Mouse (Mus musculus): ENCODE results near the gene Glipr1l2. TPM values are rescaled to one million over a fixed set of nuclear protein-coding genes. Genes with fewer than 3 reads are reported as not detected.
A peak's percentile ranks its signal among the peaks of the same experiment; 100 is the strongest.
"Not testable (repeated sequence)": the region's sequence is repeated elsewhere in the genome, so short reads cannot be mapped to it uniquely, and the experiment has no call there.

The Glipr1l2 gene
- not detected in 2 replicates for polyA plus RNA-seq (2014; fragmentation: Nextera tagmentation; extraction: Ambion mirVana)

GRCm38 (mm10) chr10:112083157-112083556, at the start of gene Glipr1l2:
Gene Glipr1l2 (plus strand): TSS chr10:112083354.
- WGBS, result 91% methylated on average over 14 of the region's 14 CpGs
- no peak within 1 kb of the TSS for H3K4me2 ChIP-seq (replicated peaks; ENCODE audit: low read depth, low read length)
- no peaks in the 10 kb centered on the region for H3K9me3 ChIP-seq (ENCODE audit: control insufficient read depth, low read length)
- H3K27ac ChIP-seq (ENCODE audit: low read depth, low read length), result no peak within 1 kb of the TSS
- H3K36me3 ChIP-seq (ENCODE audit: control insufficient read depth, insufficient read depth, low read length), result no peaks in the 10 kb centered on the region
- no peaks in the 10 kb centered on the region for H3K27me3 ChIP-seq (ENCODE audit: control insufficient read depth, insufficient read depth, low read length)
- DNase-seq (ENCODE audit: low spot score) (no peak), ATAC-seq (ENCODE audit: low FRiP score) (no peak)
- H3K4me1 ChIP-seq (replicated peaks; ENCODE audit: control insufficient read depth, insufficient read depth, low read length), result no peaks in the 10 kb centered on the region
- H3K4me3 ChIP-seq (ENCODE audit: low read depth, low read length), result no peak within 1 kb of the TSS
- H3K9ac ChIP-seq (ENCODE audit: low read depth, low read length), result no peak within 1 kb of the TSS

DNA sequence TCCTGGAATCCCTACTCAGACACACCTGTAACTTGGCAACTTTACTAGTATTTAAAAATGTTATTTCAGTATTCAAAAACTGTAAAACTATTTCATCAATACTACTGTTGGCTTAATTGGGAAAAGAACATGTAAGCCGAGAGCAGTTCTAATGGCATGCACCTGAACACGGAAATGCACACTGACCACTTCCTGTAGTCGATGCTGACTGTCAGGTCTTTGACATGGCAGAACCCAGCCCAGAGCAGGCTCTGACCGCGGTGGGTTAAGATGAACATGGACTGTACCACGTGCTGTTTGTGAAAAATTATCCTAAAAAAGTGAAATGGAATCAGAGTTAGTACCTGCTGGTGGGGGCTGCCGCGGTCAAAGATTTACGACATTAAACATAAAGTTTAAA, 39.6 kb upstream of the Glipr1l2 start:
- not testable (repeated sequence) for H3K27me3 ChIP-seq (ENCODE audit: control insufficient read depth, insufficient read depth, low read length); H3K4me1 ChIP-seq (replicated peaks; ENCODE audit: control insufficient read depth, insufficient read depth, low read length); DNase-seq (ENCODE audit: low spot score); H3K4me3 ChIP-seq (ENCODE audit: low read depth, low read length); H3K9ac ChIP-seq (ENCODE audit: low read depth, low read length); H3K9me3 ChIP-seq (ENCODE audit: control insufficient read depth, low read length); H3K36me3 ChIP-seq (ENCODE audit: control insufficient read depth, insufficient read depth, low read length); ATAC-seq (ENCODE audit: low FRiP score); H3K27ac ChIP-seq (ENCODE audit: low read depth, low read length); H3K4me2 ChIP-seq (replicated peaks; ENCODE audit: low read depth, low read length)
- WGBS, result 78% methylated on average over 9 of the region's 9 CpGs

GRCm38 (mm10) chr10:112044283-112044682, 38.9 kb upstream of the Glipr1l2 start:
- H3K27ac ChIP-seq (ENCODE audit: low read depth, low read length); H3K9ac ChIP-seq (ENCODE audit: low read depth, low read length); H3K36me3 ChIP-seq (ENCODE audit: control insufficient read depth, insufficient read depth, low read length); DNase-seq (ENCODE audit: low spot score); H3K4me1 ChIP-seq (replicated peaks; ENCODE audit: control insufficient read depth, insufficient read depth, low read length); ATAC-seq (ENCODE audit: low FRiP score); H3K27me3 ChIP-seq (ENCODE audit: control insufficient read depth, insufficient read depth, low read length); H3K4me2 ChIP-seq (replicated peaks; ENCODE audit: low read depth, low read length); H3K9me3 ChIP-seq (ENCODE audit: control insufficient read depth, low read length); H3K4me3 ChIP-seq (ENCODE audit: low read depth, low read length): not testable (repeated sequence)
- 58% methylated on average over 14 of the region's 14 CpGs for WGBS

- Histone ChIP-seq H3K27ac (ENCODE audit: low read depth, low read length) (no peak overlapping the region), H3K4me1 (replicated peaks; ENCODE audit: control insufficient read depth, insufficient read depth, low read length) (no peaks in the 10 kb centered on the region), H3K9me3 (ENCODE audit: control insufficient read depth, low read length) (no peaks in the 10 kb centered on the region), H3K36me3 (ENCODE audit: control insufficient read depth, insufficient read depth, low read length) (no peaks in the 10 kb centered on the region), H3K27me3 (ENCODE audit: control insufficient read depth, insufficient read depth, low read length) (no peaks in the 10 kb centered on the region), H3K4me2 (replicated peaks; ENCODE audit: low read depth, low read length) (no peak overlapping the region), H3K4me3 (ENCODE audit: low read depth, low read length) (no peak overlapping the region), H3K9ac (ENCODE audit: low read depth, low read length) (no peak overlapping the region)
- DNase-seq (ENCODE audit: low spot score) (no peak), ATAC-seq (ENCODE audit: low FRiP score) (no peak)
Measured at GRCm38 (mm10) chr10:112051220-112051619, 31.9 kb upstream of the Glipr1l2 start.

- peak; percentile 23 for DNase-seq (ENCODE audit: low spot score)
- H3K4me1 ChIP-seq (replicated peaks; ENCODE audit: control insufficient read depth, insufficient read depth, low read length); H3K27ac ChIP-seq (ENCODE audit: low read depth, low read length); H3K9me3 ChIP-seq (ENCODE audit: control insufficient read depth, low read length); H3K27me3 ChIP-seq (ENCODE audit: control insufficient read depth, insufficient read depth, low read length); ATAC-seq (ENCODE audit: low FRiP score); H3K9ac ChIP-seq (ENCODE audit: low read depth, low read length); H3K36me3 ChIP-seq (ENCODE audit: control insufficient read depth, insufficient read depth, low read length); H3K4me3 ChIP-seq (ENCODE audit: low read depth, low read length); H3K4me2 ChIP-seq (replicated peaks; ENCODE audit: low read depth, low read length): not testable (repeated sequence)
- WGBS, result 64% methylated on average over 2 of the region's 2 CpGs
Measured at GRCm38 (mm10) chr10:112051956-112052355, 31.2 kb upstream of the Glipr1l2 start.

- H3K4me1 ChIP-seq (replicated peaks; ENCODE audit: control insufficient read depth, insufficient read depth, low read length), result no peaks in the 10 kb centered on the region
- H3K27ac ChIP-seq (ENCODE audit: low read depth, low read length), result no peak within 1 kb of the TSS
- peak; percentile 94 for ATAC-seq (ENCODE audit: low FRiP score)
- H3K36me3 ChIP-seq (ENCODE audit: control insufficient read depth, insufficient read depth, low read length), result no peaks in the 10 kb centered on the region
- no peak within 1 kb of the TSS for H3K9ac ChIP-seq (ENCODE audit: low read depth, low read length)
- no peaks in the 10 kb centered on the region for H3K9me3 ChIP-seq (ENCODE audit: control insufficient read depth, low read length)
- DNase-seq (ENCODE audit: low spot score), result peak; percentile 80
- H3K27me3 ChIP-seq (ENCODE audit: control insufficient read depth, insufficient read depth, low read length), result no peaks in the 10 kb centered on the region
- 36% methylated on average over 14 of the region's 14 CpGs for WGBS
- no peak within 1 kb of the TSS for H3K4me3 ChIP-seq (ENCODE audit: low read depth, low read length)
- no peak within 1 kb of the TSS for H3K4me2 ChIP-seq (replicated peaks; ENCODE audit: low read depth, low read length)
Measured at GRCm38 (mm10) chr10:112059702-112060582, 23.2 kb upstream of the Glipr1l2 start, which contains the start of gene Glipr1l1. Gene Glipr1l1 (plus strand): TSS chr10:112060189.

DNA sequence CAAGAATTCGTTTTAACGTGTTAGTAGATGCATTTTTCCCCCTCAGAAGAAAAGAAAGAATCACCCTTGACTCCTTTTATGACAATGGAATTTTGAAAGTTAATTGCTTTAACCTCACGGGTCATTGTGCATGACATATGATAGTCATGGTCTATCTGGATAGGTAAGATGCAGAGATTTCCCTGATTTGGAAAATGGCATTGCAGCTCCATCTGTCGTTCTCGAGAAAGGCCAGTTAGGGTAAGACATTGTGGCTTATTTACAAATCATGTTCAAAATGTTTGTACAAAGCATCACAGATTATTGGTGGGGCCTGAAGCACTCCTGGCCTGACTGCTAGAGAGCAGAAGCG, 22.6 kb upstream of the Glipr1l2 start:
- H3K9ac ChIP-seq (ENCODE audit: low read depth, low read length); H3K36me3 ChIP-seq (ENCODE audit: control insufficient read depth, insufficient read depth, low read length); H3K4me1 ChIP-seq (replicated peaks; ENCODE audit: control insufficient read depth, insufficient read depth, low read length); H3K4me3 ChIP-seq (ENCODE audit: low read depth, low read length); H3K9me3 ChIP-seq (ENCODE audit: control insufficient read depth, low read length); DNase-seq (ENCODE audit: low spot score); H3K4me2 ChIP-seq (replicated peaks; ENCODE audit: low read depth, low read length); H3K27ac ChIP-seq (ENCODE audit: low read depth, low read length); H3K27me3 ChIP-seq (ENCODE audit: control insufficient read depth, insufficient read depth, low read length): not testable (repeated sequence)
- peak; percentile 51; the same call in 1 of the 2 replicates for ATAC-seq (ENCODE audit: low FRiP score)
- 78% methylated on average over 6 of the region's 6 CpGs for WGBS

GRCm38 (mm10) chr10:112080044-112080443, 3.1 kb upstream of the Glipr1l2 start:
- no peak for ATAC-seq (ENCODE audit: low FRiP score)

GRCm38 (mm10) chr10:112105785-112106184, 22.6 kb downstream of the Glipr1l2 start:
- DNase-seq (ENCODE audit: low spot score) (peak; percentile 71), ATAC-seq (ENCODE audit: low FRiP score) (0 out of 2 replicates have a peak, but pooled peaks have one; percentile 19)

More at GRCm38 (mm10) chr10:112080044-112080443, 3.1 kb upstream of the Glipr1l2 start:
- 52% methylated on average over 2 of the region's 2 CpGs for WGBS
- Histone ChIP-seq H3K4me1 (replicated peaks; ENCODE audit: control insufficient read depth, insufficient read depth, low read length) (no peaks in the 10 kb centered on the region), H3K9me3 (ENCODE audit: control insufficient read depth, low read length) (no peaks in the 10 kb centered on the region), H3K4me2 (replicated peaks; ENCODE audit: low read depth, low read length) (no peak overlapping the region), H3K4me3 (ENCODE audit: low read depth, low read length) (no peak overlapping the region), H3K27ac (ENCODE audit: low read depth, low read length) (no peak overlapping the region), H3K9ac (ENCODE audit: low read depth, low read length) (no peak overlapping the region), H3K36me3 (ENCODE audit: control insufficient read depth, insufficient read depth, low read length) (no peaks in the 10 kb centered on the region), H3K27me3 (ENCODE audit: control insufficient read depth, insufficient read depth, low read length) (no peaks in the 10 kb centered on the region)
- no peak for DNase-seq (ENCODE audit: low spot score)

More at GRCm38 (mm10) chr10:112105785-112106184, 22.6 kb downstream of the Glipr1l2 start:
- H3K27ac ChIP-seq (ENCODE audit: low read depth, low read length); H3K9ac ChIP-seq (ENCODE audit: low read depth, low read length); H3K27me3 ChIP-seq (ENCODE audit: control insufficient read depth, insufficient read depth, low read length); H3K9me3 ChIP-seq (ENCODE audit: control insufficient read depth, low read length); H3K36me3 ChIP-seq (ENCODE audit: control insufficient read depth, insufficient read depth, low read length); H3K4me1 ChIP-seq (replicated peaks; ENCODE audit: control insufficient read depth, insufficient read depth, low read length); H3K4me2 ChIP-seq (replicated peaks; ENCODE audit: low read depth, low read length); H3K4me3 ChIP-seq (ENCODE audit: low read depth, low read length): not testable (repeated sequence)
- 6% methylated on average over 5 of the region's 5 CpGs for WGBS
